Mouse (Mus musculus) olfactory bulb, adult 2 months (tissue): ENCODE data around the gene Gtf2a1l.

Experiments
- CTCF ChIP-seq: fragments of 200-500 bp; IDR thresholded peaks from 2 replicates; pipeline ENCODE4 v1.5.1; 2012; ENCODE audit warnings: low read depth, mild to moderate bottlenecking, low read length, moderate library complexity; ENCODE audit not compliant: insufficient read depth
- POLR2A ChIP-seq: fragments of 200-500 bp; IDR thresholded peaks from 2 replicates; pipeline ENCODE4 v1.6.1; 2012; ENCODE audit warnings: mild to moderate bottlenecking, low read depth, low read length, moderate library complexity; ENCODE audit not compliant: insufficient read depth

- no peak for TF ChIP-seq CTCF
- no peak for TF ChIP-seq POLR2A
Measured at GRCm38 (mm10) chr17:88629931-88630553, 38.4 kb upstream of the Gtf2a1l start.
